Mouse (Mus musculus) heart, embryonic 15.5 days (tissue): ENCODE results near the gene Frrs1. TPM values are rescaled to one million over a fixed set of nuclear protein-coding genes. Genes with fewer than 3 reads are reported as not detected.

Source experiments
- ATAC-seq: fragments of 200-750 bp; cut with Nextera tagmentation; replicated peaks from 2 replicates; pipeline ENCODE4 v1.8.0; 2017; ENCODE audit warnings: low read depth, moderate TSS enrichment; ENCODE audit not compliant: insufficient number of reproducible peaks, insufficient read depth, low FRiP score
- H3K27ac ChIP-seq: fragments of 300-500 bp; sonication (generic); 2 replicates; pipeline ENCODE4 v1.5.1; 2015; ENCODE audit warnings: mild to moderate bottlenecking, inconsistent platforms
- H3K27me3 ChIP-seq: fragments of 300-500 bp; sonication (generic); 2 replicates; pipeline ENCODE4 v1.6.1; 2015; ENCODE audit warnings: inconsistent platforms
- H3K36me3 ChIP-seq: fragments of 300-500 bp; sonication (generic); 2 replicates; pipeline ENCODE4 v1.6.1; 2015; ENCODE audit warnings: mild to moderate bottlenecking, inconsistent platforms
- H3K4me1 ChIP-seq: fragments of 300-500 bp; sonication (generic); replicated peaks from 2 replicates; pipeline ENCODE4 v1.6.1; 2015; ENCODE audit warnings: inconsistent platforms
- H3K4me2 ChIP-seq: fragments of 300-500 bp; sonication (generic); 2 replicates; pipeline ENCODE4 v1.6.1; 2015; ENCODE audit warnings: inconsistent platforms, mild to moderate bottlenecking, moderate library complexity
- H3K4me3 ChIP-seq: fragments of 300-500 bp; sonication (generic); 2 replicates; pipeline ENCODE4 v1.5.1; 2015; ENCODE audit warnings: mild to moderate bottlenecking, inconsistent platforms
- H3K9ac ChIP-seq: fragments of 300-500 bp; sonication (generic); 2 replicates; pipeline ENCODE4 v1.6.1; 2015; ENCODE audit warnings: mild to moderate bottlenecking, inconsistent platforms
- H3K9me3 ChIP-seq: fragments of 300-500 bp; sonication (generic); replicated peaks from 2 replicates; pipeline ENCODE4 v1.6.1; 2016; ENCODE audit warnings: inconsistent platforms
- WGBS: fragments of 180-500 bp; shearing (Covaris S2); methylation state at CpG from one replicate; pipeline ENCODE4 v1.1.7; 2015; ENCODE audit warnings: mixed read lengths; 5-methylcytosine and 5-hydroxymethylcytosine counted together
- polyA plus RNA-seq: library from polyadenylated mRNA; unstranded; fragments of >200 nt; fragmentation: Nextera tagmentation; extraction: Ambion mirVana; gene quantifications from 2 replicates; pipeline ENCODE4 v1.2.1, GENCODE M21; 2015

The Frrs1 gene
- polyA plus RNA-seq, 1 experiment from 2014 or later, result 14.8 TPM

DNA sequence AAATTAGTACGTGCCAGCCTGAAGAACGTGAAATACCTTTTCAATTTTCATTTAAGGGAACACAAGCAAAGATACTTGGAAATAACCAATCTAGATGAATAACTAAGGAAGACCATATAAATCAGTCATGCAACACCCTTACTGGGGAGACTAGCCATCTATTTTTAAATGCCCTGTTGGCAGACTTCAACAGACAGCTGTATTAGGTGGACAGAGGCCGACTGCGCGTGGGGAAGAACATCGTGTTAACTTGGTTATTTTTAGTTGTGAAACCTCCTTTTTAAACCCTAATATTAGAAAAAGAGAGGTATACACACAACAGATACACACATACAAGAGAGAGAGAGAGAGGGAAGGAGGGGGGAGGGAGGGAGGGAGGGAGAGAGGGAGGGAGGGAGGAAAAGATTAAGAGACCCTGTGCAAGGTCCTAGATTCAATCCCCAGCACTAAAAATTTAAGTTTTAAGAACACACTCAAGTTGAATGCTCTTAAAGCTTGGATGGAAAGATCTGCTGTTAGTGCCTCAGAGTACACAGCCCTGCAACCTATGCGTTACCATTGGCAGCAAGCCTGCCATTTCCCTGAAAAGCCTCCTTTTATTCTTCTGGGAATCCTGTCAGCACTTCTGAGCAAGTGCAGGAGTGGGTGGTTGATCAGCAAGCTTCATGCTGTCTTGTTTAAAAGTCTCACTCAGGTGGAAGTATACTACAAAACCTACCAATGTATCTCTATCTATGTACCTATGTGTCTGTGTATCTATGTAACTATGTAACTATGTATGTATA lies 26.5 kb upstream of the Frrs1 start:
- no peaks in the 10 kb centered on the region for H3K9me3 ChIP-seq
- WGBS, result 53% methylated on average over 7 of the region's 7 CpGs
- 0 out of 2 replicates have a peak, but pooled peaks have one; percentile 38 for ATAC-seq
- H3K4me2 ChIP-seq, result 0 out of 2 replicates have a peak overlapping the region, but pooled peaks have one; percentile 6
- peak overlapping the region; percentile 69 for H3K27ac ChIP-seq
- peaks cover 8% of the 10 kb centered on the region for H3K4me1 ChIP-seq
- no peaks in the 10 kb centered on the region for H3K36me3 ChIP-seq
- no peak overlapping the region for H3K9ac ChIP-seq
- no peaks in the 10 kb centered on the region for H3K27me3 ChIP-seq
- H3K4me3 ChIP-seq, result no peak overlapping the region

DNA sequence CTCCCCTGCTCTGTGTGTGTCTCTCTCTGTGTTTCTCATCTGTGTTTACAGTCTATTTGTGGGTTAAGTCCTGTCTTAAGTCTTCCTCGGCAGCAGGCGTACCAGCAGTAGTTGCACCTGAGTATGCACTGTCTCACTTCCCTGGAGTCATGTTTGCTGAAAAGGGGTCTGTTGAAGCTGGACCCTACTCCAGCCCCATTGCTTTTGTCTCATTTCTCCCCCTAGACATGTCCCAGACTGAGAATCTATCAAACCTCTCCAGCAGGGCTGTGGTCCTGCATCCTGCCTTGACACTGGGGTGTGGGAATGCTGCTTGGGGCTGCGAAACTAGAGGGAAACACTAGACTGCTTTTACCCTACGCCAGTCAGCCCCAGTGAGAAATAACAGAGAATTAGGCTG lies 25.8 kb upstream of the Frrs1 start:
- 76% methylated on average over 4 of the region's 4 CpGs for WGBS
- Histone ChIP-seq H3K9ac (no peak overlapping the region), H3K27ac (peak overlapping the region; percentile 21), H3K4me2 (no peak overlapping the region), H3K9me3 (no peaks in the 10 kb centered on the region), H3K36me3 (no peaks in the 10 kb centered on the region), H3K4me3 (no peak overlapping the region), H3K4me1 (peaks cover 8% of the 10 kb centered on the region), H3K27me3 (no peaks in the 10 kb centered on the region)
- ATAC-seq, result no peak

DNA sequence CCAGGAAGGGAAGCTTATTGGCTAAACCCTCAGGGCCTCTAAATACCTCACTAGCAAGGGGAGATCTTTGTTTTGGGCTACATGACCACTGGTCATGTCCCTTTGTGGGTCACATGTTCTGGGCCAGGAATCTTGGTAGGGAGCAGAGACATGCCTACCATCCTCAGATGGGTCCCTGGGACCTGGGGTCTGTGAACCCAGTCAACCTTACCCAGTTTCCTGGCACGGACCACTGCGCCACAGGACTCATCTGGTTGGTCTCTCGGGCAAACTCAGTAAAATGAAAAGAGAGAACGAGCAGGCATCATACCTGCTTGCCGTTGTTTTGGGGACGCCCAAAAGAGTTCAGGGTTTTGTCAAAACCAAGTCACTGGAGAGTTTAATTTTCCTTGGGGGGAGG lies 25.0 kb upstream of the Frrs1 start:
- Histone ChIP-seq H3K4me3 (no peak overlapping the region), H3K4me1 (peaks cover 8% of the 10 kb centered on the region), H3K27me3 (no peaks in the 10 kb centered on the region), H3K36me3 (no peaks in the 10 kb centered on the region), H3K9me3 (no peaks in the 10 kb centered on the region), H3K9ac (no peak overlapping the region), H3K27ac (no peak overlapping the region), H3K4me2 (no peak overlapping the region)
- ATAC-seq, result no peak
- WGBS, result 92% methylated on average over 6 of the region's 6 CpGs

DNA sequence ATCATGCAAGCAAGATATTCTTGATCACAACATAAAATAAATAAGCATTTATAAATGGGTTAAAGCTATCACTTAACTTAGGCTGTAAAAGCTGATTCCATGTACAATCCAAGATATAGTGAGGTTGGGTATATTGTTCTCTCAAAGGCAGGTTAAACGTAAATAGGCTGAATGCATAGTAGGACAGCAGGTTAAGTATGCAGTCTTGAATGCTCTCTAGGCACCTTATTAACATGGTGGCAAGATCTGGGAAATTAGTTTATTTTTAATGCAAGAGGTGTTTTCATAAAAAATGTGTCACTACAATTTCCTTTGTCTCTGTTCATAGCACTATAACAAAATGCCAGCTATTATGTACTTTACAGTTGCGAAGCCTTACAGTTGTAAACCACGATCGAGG lies 23.9 kb upstream of the Frrs1 start:
- peak overlapping the region; percentile 62; the same call in 1 of the 2 replicates for H3K27ac ChIP-seq
- ATAC-seq, result no peak
- peak overlapping the region; percentile 52 for H3K9ac ChIP-seq
- H3K9me3 ChIP-seq, result no peaks in the 10 kb centered on the region
- H3K4me2 ChIP-seq, result peak overlapping the region; percentile 80
- no peaks in the 10 kb centered on the region for H3K27me3 ChIP-seq
- H3K4me1 ChIP-seq, result peaks cover 8% of the 10 kb centered on the region
- no peaks in the 10 kb centered on the region for H3K36me3 ChIP-seq
- peak overlapping the region; percentile 47 for H3K4me3 ChIP-seq
- 62% methylated on average over 4 of the region's 4 CpGs for WGBS

DNA sequence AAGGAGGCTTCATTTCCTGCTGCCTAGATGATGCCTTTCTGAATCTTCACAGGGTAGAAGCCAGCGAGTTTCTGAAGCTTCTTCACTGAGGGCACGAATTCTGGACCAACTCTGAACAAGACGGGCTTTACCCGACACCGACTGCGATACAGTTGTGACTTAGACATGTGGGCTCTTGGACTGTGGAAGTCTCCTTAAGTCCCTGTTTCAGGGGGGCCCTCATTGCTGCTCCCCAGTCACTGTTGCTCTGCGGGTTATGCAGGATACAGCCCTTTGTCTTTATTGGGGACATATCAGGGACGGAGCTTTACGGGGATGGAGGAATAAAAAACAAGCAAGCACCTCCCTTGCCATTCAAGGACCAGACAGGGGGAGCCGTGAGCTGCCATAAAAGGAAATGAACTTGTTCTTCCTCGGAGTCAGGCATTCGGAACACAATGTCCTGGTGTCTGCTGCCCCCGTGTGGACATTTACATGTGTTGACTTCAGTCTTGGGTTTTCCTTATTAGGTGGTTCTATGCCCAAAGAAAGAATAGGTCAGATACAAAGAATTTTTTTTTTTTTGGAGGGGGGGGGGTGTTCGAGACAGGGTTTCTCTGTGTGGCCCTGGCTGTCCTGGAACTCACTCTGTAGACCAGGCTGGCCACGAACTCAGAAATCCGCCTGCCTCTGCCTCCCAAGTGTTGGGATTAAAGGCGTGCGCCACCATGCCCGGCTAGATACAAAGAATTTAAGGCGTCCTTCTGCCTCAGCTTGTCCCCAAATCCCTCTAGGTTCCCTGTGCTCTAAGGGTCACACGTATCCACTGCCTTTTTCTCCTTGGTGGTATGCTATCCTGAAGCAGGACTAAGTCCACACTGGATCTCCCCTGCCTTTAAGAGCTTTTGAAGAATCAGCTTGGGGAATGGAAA lies 23.2 kb upstream of the Frrs1 start:
- Histone ChIP-seq H3K4me3 (peak overlapping the region; percentile 47), H3K9ac (peak overlapping the region; percentile 52), H3K4me1 (peaks cover 8% of the 10 kb centered on the region), H3K9me3 (no peaks in the 10 kb centered on the region), H3K27ac (peak overlapping the region; percentile 62; the same call in 1 of the 2 replicates), H3K4me2 (peak overlapping the region; percentile 80), H3K36me3 (no peaks in the 10 kb centered on the region), H3K27me3 (no peaks in the 10 kb centered on the region)
- ATAC-seq, result no peak; the same call in none of the 2 replicates
- WGBS, result 19% methylated on average over 21 of the region's 21 CpGs

DNA sequence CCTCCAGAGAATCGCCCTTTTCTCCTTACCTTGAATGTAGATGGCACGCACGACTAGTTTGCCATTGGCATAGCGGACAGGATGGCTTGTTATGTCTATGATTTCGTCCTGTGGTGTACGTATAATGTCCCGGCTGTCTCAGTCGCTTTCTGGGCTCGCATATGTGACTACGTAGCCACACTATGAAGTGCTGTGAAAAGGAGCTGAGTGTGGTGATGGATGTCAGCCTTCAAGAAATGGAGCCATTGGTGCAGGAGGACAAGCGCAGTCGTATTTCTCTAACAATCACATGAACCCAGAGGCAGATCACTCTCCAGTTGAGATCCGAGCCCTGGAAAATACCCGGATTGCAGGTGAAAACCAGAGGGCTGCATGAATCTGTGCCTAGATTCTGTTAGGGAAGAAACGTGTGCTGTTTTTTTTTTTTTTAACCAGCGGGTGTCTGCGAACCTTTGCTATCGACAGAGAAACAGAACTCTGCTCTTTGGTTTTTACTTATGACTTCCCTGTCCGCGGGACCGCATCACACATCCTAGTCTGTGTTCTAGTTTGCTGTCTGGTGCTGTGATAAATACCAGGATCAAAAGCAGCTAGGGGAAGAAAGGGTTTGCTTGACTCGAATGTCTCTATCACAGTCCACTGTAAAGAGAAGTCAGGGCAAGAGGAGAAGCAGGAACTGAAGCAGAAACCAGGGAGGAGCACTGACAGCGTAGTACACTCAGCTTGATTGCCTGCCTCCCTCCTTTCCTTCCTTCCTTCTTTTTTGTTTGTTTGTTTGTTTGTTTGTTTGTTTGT lies 22.4 kb upstream of the Frrs1 start:
- Histone ChIP-seq H3K4me3 (no peak overlapping the region), H3K9ac (no peak overlapping the region), H3K36me3 (no peaks in the 10 kb centered on the region), H3K27ac (no peak overlapping the region), H3K27me3 (no peaks in the 10 kb centered on the region), H3K9me3 (no peaks in the 10 kb centered on the region), H3K4me2 (no peak overlapping the region), H3K4me1 (peaks cover 8% of the 10 kb centered on the region)
- WGBS, result 77% methylated on average over 23 of the region's 23 CpGs
- ATAC-seq, result no peak

DNA sequence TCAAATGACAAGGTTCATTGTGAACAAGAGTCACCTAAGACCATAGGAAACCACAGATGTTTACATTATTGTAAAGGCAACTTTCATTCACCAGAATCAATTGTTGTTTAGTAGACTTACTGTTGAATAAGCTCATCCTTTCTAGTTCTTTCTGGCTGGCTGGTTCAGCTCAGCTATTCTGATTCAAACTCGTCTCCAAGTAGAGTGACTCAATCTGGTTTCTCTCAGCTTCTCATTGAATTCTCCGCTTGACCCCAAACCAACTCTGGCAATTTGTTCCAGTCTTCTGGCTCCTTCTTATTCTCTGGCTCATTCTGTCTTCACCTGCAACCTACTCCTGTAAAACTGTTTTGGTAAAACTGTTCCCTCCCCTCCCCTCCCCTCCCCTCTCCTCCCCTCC lies 18.0 kb upstream of the Frrs1 start:
- Histone ChIP-seq H3K4me3 (no peak overlapping the region), H3K36me3 (no peaks in the 10 kb centered on the region), H3K4me2 (no peak overlapping the region), H3K27ac (no peak overlapping the region), H3K9ac (no peak overlapping the region), H3K4me1 (no peaks in the 10 kb centered on the region), H3K9me3 (no peaks in the 10 kb centered on the region), H3K27me3 (no peaks in the 10 kb centered on the region)
- WGBS, result 89% methylated on average over 2 of the region's 2 CpGs
- no peak for ATAC-seq

DNA sequence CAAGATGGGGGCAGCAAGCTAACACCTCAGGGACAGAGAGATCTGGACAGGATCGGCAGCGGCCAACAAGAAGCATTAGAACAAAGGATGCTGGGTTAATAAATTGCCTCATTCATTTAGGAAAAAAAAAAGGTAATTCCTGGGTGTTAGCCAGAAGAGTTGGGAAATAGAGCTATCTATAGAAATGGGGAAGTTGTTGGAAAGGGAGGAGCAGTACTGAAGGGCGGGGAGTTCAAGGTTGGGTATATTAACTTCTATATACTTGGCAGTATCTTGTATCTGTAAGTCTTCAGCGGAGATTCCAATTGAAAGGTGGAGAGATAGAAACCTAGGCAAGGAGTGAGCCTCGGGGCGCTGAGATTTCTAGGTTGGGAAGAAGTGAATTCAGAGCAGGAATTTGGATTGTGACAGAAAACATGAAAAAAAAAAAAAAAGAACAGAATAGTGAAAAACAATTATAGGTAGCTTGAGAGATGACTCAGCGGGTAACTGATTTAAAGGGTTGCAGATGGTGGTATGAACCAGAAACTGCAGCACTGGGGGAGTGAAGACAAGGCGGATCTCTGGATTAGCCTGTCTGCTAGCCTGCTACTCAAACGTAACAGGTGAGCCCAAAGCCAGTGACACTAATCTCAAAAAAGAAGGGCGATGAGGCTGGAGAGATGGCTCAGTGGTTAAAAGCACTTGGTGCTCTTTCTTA lies 14.2 kb upstream of the Frrs1 start:
- Histone ChIP-seq H3K9me3 (no peaks in the 10 kb centered on the region), H3K4me1 (no peaks in the 10 kb centered on the region), H3K27ac (no peak overlapping the region), H3K4me2 (no peak overlapping the region), H3K36me3 (no peaks in the 10 kb centered on the region), H3K4me3 (no peak overlapping the region), H3K27me3 (no peaks in the 10 kb centered on the region), H3K9ac (no peak overlapping the region)
- 84% methylated on average over 10 of the region's 10 CpGs for WGBS
- no peak for ATAC-seq

DNA sequence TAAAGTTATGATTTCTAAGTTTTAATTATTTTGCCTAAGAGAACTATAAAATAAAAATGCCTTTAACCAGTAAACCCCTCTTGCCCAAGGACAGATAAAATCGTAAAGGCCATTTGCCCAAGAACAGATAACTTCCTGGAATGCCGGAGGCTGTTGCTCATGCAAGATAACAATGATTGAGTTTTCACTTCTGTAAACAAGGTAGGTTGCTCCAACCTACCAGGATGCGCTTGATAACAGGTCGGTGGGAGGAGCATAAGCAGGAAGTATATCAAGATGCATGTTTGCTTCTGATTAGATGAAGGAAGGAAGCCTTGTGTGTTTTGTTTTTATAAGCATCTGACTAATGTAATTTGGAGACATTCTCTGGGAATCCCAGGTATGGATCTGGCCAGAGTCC lies 13.2 kb upstream of the Frrs1 start:
- 38% methylated on average over 4 of the region's 4 CpGs for WGBS

DNA sequence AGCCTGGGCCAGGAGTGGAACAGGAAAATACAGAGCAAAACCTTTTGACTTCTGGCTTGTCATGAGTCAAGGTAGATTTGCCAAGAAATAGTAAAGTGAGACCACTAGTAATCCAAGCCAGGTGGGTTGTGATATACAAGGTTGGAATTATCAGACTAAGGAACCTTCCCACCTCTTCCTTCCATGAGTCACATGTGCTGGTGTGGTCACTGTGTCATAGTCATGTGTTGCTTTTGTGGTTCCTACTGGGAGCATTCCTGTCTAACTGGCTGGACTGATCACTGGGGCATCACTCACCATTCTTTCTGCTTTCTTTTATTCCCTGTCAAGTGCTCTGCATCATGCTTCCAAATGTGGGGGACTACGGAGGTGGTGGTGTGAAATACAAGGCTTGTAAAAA lies 11.2 kb upstream of the Frrs1 start:
- Histone ChIP-seq H3K27me3 (no peaks in the 10 kb centered on the region), H3K9ac (no peak overlapping the region), H3K4me3 (no peak overlapping the region), H3K36me3 (no peaks in the 10 kb centered on the region), H3K4me1 (no peaks in the 10 kb centered on the region), H3K4me2 (no peak overlapping the region), H3K27ac (no peak overlapping the region), H3K9me3 (no peaks in the 10 kb centered on the region)
- WGBS, result 92% methylated on average over 1 of the region's 1 CpGs
- no peak for ATAC-seq

More for the DNA sequence above, 13.2 kb upstream of the Frrs1 start:
- Histone ChIP-seq H3K27ac (no peak overlapping the region), H3K27me3 (no peaks in the 10 kb centered on the region), H3K4me2 (no peak overlapping the region), H3K9ac (no peak overlapping the region), H3K36me3 (no peaks in the 10 kb centered on the region), H3K4me3 (no peak overlapping the region), H3K4me1 (no peaks in the 10 kb centered on the region), H3K9me3 (no peaks in the 10 kb centered on the region)
- no peak for ATAC-seq
